Mouse (Mus musculus): Measurements from ENCODE around the gene Irak3. TPM values are rescaled to one million over a fixed set of nuclear protein-coding genes. Genes with fewer than 3 reads are reported as not detected.

Irak3 gene
- total and polyA plus RNA-seq, 3 experiments = 0.47 TPM; not detected in 2

DNA sequence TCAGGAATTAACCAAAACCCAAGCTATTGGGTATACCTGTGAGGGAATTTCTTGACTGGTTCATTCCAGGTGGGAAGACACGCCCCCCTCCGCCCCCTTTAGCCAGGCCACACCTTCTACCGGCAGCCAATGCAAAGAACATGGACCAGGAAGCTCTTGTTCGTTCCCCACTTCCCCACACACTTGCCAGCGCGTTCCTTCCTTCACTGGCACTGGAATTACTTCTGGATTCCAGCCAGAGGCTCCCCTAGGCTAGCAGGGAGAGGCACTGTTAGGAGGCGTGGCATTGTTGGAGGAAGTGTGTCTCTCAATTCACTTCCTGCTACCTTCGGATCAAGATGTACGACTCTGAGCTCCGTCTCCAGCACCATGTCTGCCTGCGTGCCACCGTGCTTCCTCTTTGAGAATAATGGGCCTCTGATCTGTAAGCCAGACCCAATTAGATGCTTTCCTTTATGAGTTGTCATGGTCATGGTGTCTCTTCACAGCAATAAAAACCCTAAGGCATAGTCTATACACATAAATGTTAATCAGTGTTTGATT, 65.8 kb downstream of the Irak3 start:
- Histone ChIP-seq H3K79me2 (ENCODE audit: control insufficient read depth, insufficient read depth, low read length, poor library complexity) (no peaks in the 10 kb centered on the region), H3K9ac (ENCODE audit: control insufficient read depth, low read depth, low read length, poor library complexity, severe bottlenecking) (no peak overlapping the region), H3K36me3 (ENCODE audit: control insufficient read depth in 1 of 2, insufficient read depth in 2 of 2, low read length in 2 of 2) (peaks cover 0 to 2% of the 10 kb centered on the region in 2 experiments; a peak in 1 of 4 replicates), H3K4me1 (ENCODE audit: control insufficient read depth in 1 of 2, insufficient read depth in 2 of 2, low read length in 2 of 2) (peaks cover 0 to 5% of the 10 kb centered on the region in 2 experiments; a peak in 2 of 4 replicates), H3K9me3 (replicated peaks; ENCODE audit: insufficient read depth, low read length) (no peaks in the 10 kb centered on the region), H3K4me3 (ENCODE audit: control insufficient read depth in 1 of 2, insufficient read depth in 1 of 2, low read depth in 2 of 2, low read length in 2 of 2) (no peak overlapping the region), H3K27me3 (ENCODE audit: control insufficient read depth in 1 of 2, insufficient read depth in 2 of 2, low read length in 2 of 2) (no peaks in the 10 kb centered on the region), H3K27ac (ENCODE audit: control insufficient read depth, low read depth, low read length) (no peak overlapping the region)
- TF ChIP-seq USF2 (IDR thresholded peaks at IDR 0.05; ENCODE audit: borderline replicate concordance in 1 of 2, insufficient read depth in 1 of 2, low read depth in 1 of 2, low read length in 2 of 2) (no peak), ZMIZ1 (IDR thresholded peaks at IDR 0.05; ENCODE audit: low read depth, low read length) (no peak), ZKSCAN1 (IDR thresholded peaks at IDR 0.05; ENCODE audit: low read depth, low read length) (no peak), BHLHE40 (IDR thresholded peaks at IDR 0.05; ENCODE audit: borderline replicate concordance, low read depth, low read length) (no peak), EP300 (IDR thresholded peaks at IDR 0.05; ENCODE audit: low read depth in 1 of 2, low read length in 2 of 2) (no peak), CTCF (IDR thresholded peaks at IDR 0.05 in 2 of 3, conservative IDR thresholded peaks at IDR 0.05 in 1 of 3; ENCODE audit: control insufficient read depth in 1 of 3, insufficient read depth in 1 of 3, low read depth in 2 of 3, low read length in 3 of 3, poor library complexity in 1 of 3, severe bottlenecking in 1 of 3) (no peak), NRF1 (IDR thresholded peaks at IDR 0.05; ENCODE audit: insufficient read depth, low read depth, low read length, poor library complexity, severe bottlenecking) (no peak), MEF2A (IDR thresholded peaks at IDR 0.05; ENCODE audit: extremely low read depth, insufficient replicate concordance, low read depth, low read length, poor library complexity, severe bottlenecking) (no peak), NELFE (IDR thresholded peaks at IDR 0.05; ENCODE audit: low read depth, low read length) (no peak), POLR2AphosphoS5 (IDR thresholded peaks at IDR 0.05; ENCODE audit: borderline replicate concordance, low read depth, low read length) (no peak), GABPA (IDR thresholded peaks at IDR 0.05; ENCODE audit: low read depth, low read length) (no peak), TCF12 (IDR thresholded peaks at IDR 0.05; ENCODE audit: low read depth, low read length) (no peak), SMC3 (IDR thresholded peaks at IDR 0.05; ENCODE audit: low read depth, low read length) (no peak), ZC3H11A (IDR thresholded peaks at IDR 0.05; ENCODE audit: low read depth, low read length) (no peak), RCOR1 (IDR thresholded peaks at IDR 0.05; ENCODE audit: low read depth, low read length) (no peak), MAZ (IDR thresholded peaks at IDR 0.05; ENCODE audit: low read depth, low read length) (no peak), TAL1 (IDR thresholded peaks at IDR 0.05; ENCODE audit: low read length) (no peak), ZNF384 (IDR thresholded peaks at IDR 0.05; ENCODE audit: low read depth, low read length) (no peak), TBP (IDR thresholded peaks at IDR 0.05; ENCODE audit: low read depth, low read length) (no peak), HCFC1 (IDR thresholded peaks at IDR 0.05; ENCODE audit: low read depth, low read length) (no peak)
- no peak for DNase-seq (ENCODE audit: low read depth, low spot score)

Measured in MEL (cell line).